Mouse (Mus musculus): ENCODE data around the gene Stk16. TPM values are rescaled to one million over a fixed set of nuclear protein-coding genes. Genes with fewer than 3 reads are reported as not detected.

The Stk16 gene
- polyA plus RNA-seq, 1 experiment from 2014 or later = 83.1 TPM

GRCm38 (mm10) chr1:75187914-75188483 lies 22.6 kb upstream of the Stk16 start:
- peaks cover 14% of the 10 kb centered on the region for H3K4me1 ChIP-seq (replicated peaks)
- H3K27ac ChIP-seq (ENCODE audit: poor library complexity, severe bottlenecking) = no peak overlapping the region
- H3K4me3 ChIP-seq = no peak overlapping the region
- H3K27me3 ChIP-seq (replicated peaks) = no peaks in the 10 kb centered on the region
- 74% methylated on average over 2 of the region's 2 CpGs for WGBS
- no peak overlapping the region for H3K4me2 ChIP-seq
- H3K9me3 ChIP-seq (replicated peaks) = no peaks in the 10 kb centered on the region
- H3K9ac ChIP-seq = no peak overlapping the region
- peaks cover 53% of the 10 kb centered on the region for H3K36me3 ChIP-seq
- no peak for ATAC-seq (ENCODE audit: insufficient number of reproducible peaks, low FRiP score)

DNA sequence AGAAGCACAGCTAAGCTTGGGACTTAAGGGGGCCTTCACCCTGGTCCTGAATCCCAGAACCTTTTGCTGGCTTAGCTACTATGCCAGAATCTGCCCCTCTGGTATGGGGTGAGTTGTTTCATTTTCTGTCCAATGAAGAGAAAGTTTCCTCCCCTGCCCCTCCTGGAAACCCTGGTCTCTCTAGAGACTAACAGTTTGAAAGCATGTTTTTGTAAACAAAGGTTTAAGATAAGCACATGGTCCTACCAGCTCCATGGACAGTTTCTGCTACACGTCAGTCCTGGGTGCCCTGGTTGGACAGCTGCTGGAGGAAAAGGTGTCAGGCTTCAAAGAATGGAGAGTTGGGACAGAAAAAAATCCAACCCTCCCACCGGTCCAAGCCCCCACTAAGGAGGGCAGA lies 20.1 kb upstream of the Stk16 start:
- Histone ChIP-seq H3K9ac (peak overlapping the region; percentile 87), H3K4me3 (peak overlapping the region; percentile 85), H3K4me1 (replicated peaks) (peaks cover 22% of the 10 kb centered on the region), H3K36me3 (peaks cover 37% of the 10 kb centered on the region), H3K9me3 (replicated peaks) (no peaks in the 10 kb centered on the region), H3K4me2 (peak overlapping the region; percentile 81), H3K27ac (ENCODE audit: poor library complexity, severe bottlenecking) (peak overlapping the region; percentile 28), H3K27me3 (replicated peaks) (no peaks in the 10 kb centered on the region)
- WGBS = 24% methylated on average over 2 of the region's 2 CpGs
- ATAC-seq (ENCODE audit: insufficient number of reproducible peaks, low FRiP score) = peak; percentile 59

GRCm38 (mm10) chr1:75191258-75191621 lies 19.4 kb upstream of the Stk16 start:
- peaks cover 37% of the 10 kb centered on the region for H3K36me3 ChIP-seq
- peak overlapping the region; percentile 61 for H3K27ac ChIP-seq (ENCODE audit: poor library complexity, severe bottlenecking)
- peaks cover 22% of the 10 kb centered on the region for H3K4me1 ChIP-seq (replicated peaks)
- ATAC-seq (ENCODE audit: insufficient number of reproducible peaks, low FRiP score) = no peak
- H3K4me3 ChIP-seq = peak overlapping the region; percentile 85
- 40% methylated on average over 5 of the region's 5 CpGs for WGBS
- H3K4me2 ChIP-seq = peak overlapping the region; percentile 81
- peak overlapping the region; percentile 87 for H3K9ac ChIP-seq
- H3K27me3 ChIP-seq (replicated peaks) = no peaks in the 10 kb centered on the region
- no peaks in the 10 kb centered on the region for H3K9me3 ChIP-seq (replicated peaks)

DNA sequence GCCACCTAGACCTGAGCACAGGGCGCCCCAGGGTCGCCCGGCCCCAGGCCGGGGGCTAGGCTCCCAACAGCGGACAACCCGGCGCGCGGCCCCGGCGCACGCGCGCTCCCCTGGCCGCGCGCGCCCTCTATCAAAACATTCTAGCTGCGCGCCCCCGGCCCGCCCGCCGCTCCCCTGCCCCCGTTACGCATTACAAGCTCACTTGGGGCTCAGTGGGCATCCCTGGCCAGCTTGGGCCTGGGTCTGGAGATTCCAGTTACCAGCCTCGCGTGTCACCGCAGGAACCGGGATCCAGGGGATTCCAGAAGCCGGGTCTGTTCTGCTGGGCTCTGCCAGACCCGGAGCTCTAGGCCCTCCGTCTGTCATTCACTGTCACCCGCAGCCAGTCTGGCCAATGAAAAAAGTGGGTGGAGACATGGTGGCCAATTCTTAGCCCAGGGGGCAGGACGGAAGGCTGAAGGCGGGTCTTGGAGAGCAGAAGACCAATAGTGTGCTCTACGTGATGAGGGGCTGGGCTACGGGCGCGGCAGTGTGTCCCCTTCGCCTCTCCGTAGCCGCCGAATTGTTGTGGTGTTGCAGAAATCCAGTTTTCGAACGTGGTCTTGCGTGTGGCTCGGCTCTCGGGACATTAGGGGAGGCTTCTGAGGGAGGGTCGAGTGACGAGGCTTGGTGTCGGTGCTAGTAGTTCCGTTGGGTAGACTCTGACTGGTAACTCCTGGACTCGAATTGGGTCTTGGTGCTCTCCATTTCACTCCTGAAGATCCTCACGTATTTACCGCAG lies 18.8 kb upstream of the Stk16 start, which contains the start of the genes Ankzf1 and Atg9a:
Gene Ankzf1, plus strand, starts transcription at position 530 of the 781 bp plus-strand sequence.
Gene Atg9a, minus strand, starts transcription at position 575 of the 781 bp plus-strand sequence.
- peaks cover 22% of the 10 kb centered on the region for H3K4me1 ChIP-seq (replicated peaks)
- H3K9me3 ChIP-seq (replicated peaks) = no peaks in the 10 kb centered on the region
- under 1% methylated on average over 56 of the region's 56 CpGs for WGBS
- ATAC-seq (ENCODE audit: insufficient number of reproducible peaks, low FRiP score) = peak; percentile 98
- peak within 1 kb of the TSS; percentile 87 for H3K9ac ChIP-seq
- peak within 1 kb of the TSS; percentile 85 for H3K4me3 ChIP-seq
- H3K36me3 ChIP-seq = peaks cover 37% of the 10 kb centered on the region
- peak within 1 kb of the TSS; percentile 90 for H3K27ac ChIP-seq (ENCODE audit: poor library complexity, severe bottlenecking)
- H3K27me3 ChIP-seq (replicated peaks) = no peaks in the 10 kb centered on the region
- H3K4me2 ChIP-seq = peak within 1 kb of the TSS; percentile 81

- under 1% methylated on average over 19 of the region's 19 CpGs for WGBS
- peak overlapping the region; percentile 85 for H3K4me3 ChIP-seq
- H3K27ac ChIP-seq (ENCODE audit: poor library complexity, severe bottlenecking) = peak overlapping the region; percentile 90
- peaks cover 22% of the 10 kb centered on the region for H3K4me1 ChIP-seq (replicated peaks)
- peak; percentile 65 for ATAC-seq (ENCODE audit: insufficient number of reproducible peaks, low FRiP score)
- H3K4me2 ChIP-seq = peak overlapping the region; percentile 81
- H3K9ac ChIP-seq = peak overlapping the region; percentile 84
- no peaks in the 10 kb centered on the region for H3K9me3 ChIP-seq (replicated peaks)
- no peaks in the 10 kb centered on the region for H3K27me3 ChIP-seq (replicated peaks)
- peaks cover 36% of the 10 kb centered on the region for H3K36me3 ChIP-seq
Measured at GRCm38 (mm10) chr1:75192452-75192851, 18.2 kb upstream of the Stk16 start.

DNA sequence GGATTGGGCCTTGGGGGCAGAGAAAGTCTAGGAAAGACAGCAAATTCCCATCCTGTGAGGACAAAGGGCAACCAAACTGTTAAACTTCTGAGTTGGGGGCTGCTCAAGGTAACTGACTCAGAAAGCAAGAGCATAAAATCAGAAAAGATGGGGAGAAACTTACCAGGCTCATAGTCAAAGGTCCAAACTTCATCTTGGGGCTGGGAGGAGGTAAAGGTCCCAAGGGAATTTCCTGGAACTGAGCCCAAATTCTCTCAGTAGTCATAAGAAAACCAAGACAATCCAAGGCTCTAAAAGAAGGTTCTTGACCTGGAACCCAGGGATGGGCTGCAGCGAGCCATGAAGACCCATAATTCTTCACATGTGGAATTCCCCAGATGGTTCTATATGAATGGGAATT lies 9.4 kb upstream of the Stk16 start:
- 79% methylated on average over 1 of the region's 1 CpGs for WGBS
- ATAC-seq (ENCODE audit: insufficient number of reproducible peaks, low FRiP score) = no peak
- Histone ChIP-seq H3K9ac (no peak overlapping the region), H3K4me2 (no peak overlapping the region), H3K36me3 (peaks cover 41% of the 10 kb centered on the region), H3K4me1 (replicated peaks) (no peaks in the 10 kb centered on the region), H3K27ac (ENCODE audit: poor library complexity, severe bottlenecking) (no peak overlapping the region), H3K27me3 (replicated peaks) (no peaks in the 10 kb centered on the region), H3K4me3 (no peak overlapping the region), H3K9me3 (replicated peaks) (no peaks in the 10 kb centered on the region)

- Histone ChIP-seq H3K4me2 (peak overlapping the region; percentile 69), H3K27me3 (replicated peaks) (peaks cover 16% of the 10 kb centered on the region), H3K4me1 (replicated peaks) (peaks cover 30% of the 10 kb centered on the region), H3K27ac (ENCODE audit: poor library complexity, severe bottlenecking) (no peak overlapping the region), H3K36me3 (peaks cover 23% of the 10 kb centered on the region), H3K4me3 (peak overlapping the region; percentile 51), H3K9ac (peak overlapping the region; percentile 69), H3K9me3 (replicated peaks) (no peaks in the 10 kb centered on the region)
- WGBS = 12% methylated on average over 34 of the region's 34 CpGs
- no peak for ATAC-seq (ENCODE audit: insufficient number of reproducible peaks, low FRiP score)
Measured at GRCm38 (mm10) chr1:75208967-75209678, 1.5 kb upstream of the Stk16 start.

DNA sequence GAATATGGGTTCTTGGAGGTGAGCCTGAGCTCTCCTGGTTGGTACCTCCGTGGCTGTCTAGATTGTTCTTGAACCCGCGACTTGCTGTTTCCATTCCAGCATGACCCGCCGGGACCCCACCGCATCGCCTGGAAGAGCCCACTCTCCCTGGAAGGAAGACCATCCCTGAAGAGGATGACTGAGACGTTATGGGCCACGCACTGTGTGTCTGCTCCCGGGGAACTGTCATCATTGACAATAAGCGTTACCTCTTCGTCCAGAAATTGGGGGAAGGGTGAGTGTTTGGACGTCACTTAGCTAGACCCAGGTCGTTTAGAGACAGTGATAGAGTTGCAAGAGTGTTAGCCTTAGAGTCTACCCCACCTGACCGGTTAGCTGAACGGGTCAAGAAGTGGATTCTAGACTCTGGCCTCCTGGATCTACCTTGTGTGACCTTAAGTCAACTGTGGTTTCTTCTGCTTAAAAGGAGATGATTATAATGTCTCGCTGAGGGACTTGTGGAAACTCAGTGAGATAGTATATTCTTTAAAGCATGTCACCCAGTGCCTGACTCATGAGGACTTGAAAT lies 587 bp downstream of the Stk16 start:
- Histone ChIP-seq H3K9ac (peak overlapping the region; percentile 94), H3K4me1 (replicated peaks) (peaks cover 30% of the 10 kb centered on the region), H3K9me3 (replicated peaks) (no peaks in the 10 kb centered on the region), H3K27me3 (replicated peaks) (peaks cover 21% of the 10 kb centered on the region), H3K27ac (ENCODE audit: poor library complexity, severe bottlenecking) (peak overlapping the region; percentile 4; the same call in 1 of the 2 replicates), H3K4me3 (peak overlapping the region; percentile 83), H3K4me2 (peak overlapping the region; percentile 92), H3K36me3 (peaks cover 44% of the 10 kb centered on the region)
- ATAC-seq (ENCODE audit: insufficient number of reproducible peaks, low FRiP score) = no peak
- 11% methylated on average over 17 of the region's 17 CpGs for WGBS

DNA sequence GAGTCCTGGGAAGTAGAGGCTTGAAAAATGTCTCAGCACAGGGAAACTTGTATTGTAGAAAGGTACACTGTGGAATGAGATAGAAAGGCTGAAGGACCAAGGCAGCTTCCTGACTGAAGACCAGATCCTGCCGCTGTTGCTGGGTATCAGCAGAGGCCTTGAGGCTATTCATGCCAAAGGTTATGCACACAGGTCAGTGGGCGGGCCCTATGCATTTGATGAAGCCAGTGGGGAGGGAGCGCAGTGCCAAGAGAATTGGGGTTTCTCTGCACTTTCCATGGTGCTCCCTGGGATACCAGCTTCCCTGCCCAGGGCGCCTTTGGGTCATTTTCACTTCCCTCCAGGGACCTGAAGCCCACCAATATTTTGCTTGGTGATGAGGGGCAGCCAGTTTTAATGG lies 1.9 kb downstream of the Stk16 start:
- Histone ChIP-seq H3K36me3 (peaks cover 45% of the 10 kb centered on the region), H3K4me1 (replicated peaks) (peaks cover 32% of the 10 kb centered on the region), H3K9ac (no peak overlapping the region), H3K27me3 (replicated peaks) (peaks cover 34% of the 10 kb centered on the region), H3K4me2 (no peak overlapping the region), H3K4me3 (no peak overlapping the region), H3K27ac (ENCODE audit: poor library complexity, severe bottlenecking) (no peak overlapping the region), H3K9me3 (replicated peaks) (no peaks in the 10 kb centered on the region)
- 91% methylated on average over 4 of the region's 4 CpGs for WGBS
- ATAC-seq (ENCODE audit: insufficient number of reproducible peaks, low FRiP score) = no peak

- no peak overlapping the region for H3K9ac ChIP-seq
- WGBS = 80% methylated on average over 7 of the region's 7 CpGs
- no peak overlapping the region for H3K4me3 ChIP-seq
- H3K4me2 ChIP-seq = no peak overlapping the region
- peaks cover 45% of the 10 kb centered on the region for H3K36me3 ChIP-seq
- H3K27me3 ChIP-seq (replicated peaks) = peaks cover 40% of the 10 kb centered on the region
- H3K9me3 ChIP-seq (replicated peaks) = no peaks in the 10 kb centered on the region
- ATAC-seq (ENCODE audit: insufficient number of reproducible peaks, low FRiP score) = no peak
- peaks cover 37% of the 10 kb centered on the region for H3K4me1 ChIP-seq (replicated peaks)
- no peak overlapping the region for H3K27ac ChIP-seq (ENCODE audit: poor library complexity, severe bottlenecking)
Measured at GRCm38 (mm10) chr1:75213096-75213495, 2.5 kb downstream of the Stk16 start.

GRCm38 (mm10) chr1:75214442-75214841 lies 3.8 kb downstream of the Stk16 start:
- WGBS = 72% methylated on average over 2 of the region's 2 CpGs
- H3K9ac ChIP-seq = no peak overlapping the region
- peaks cover 36% of the 10 kb centered on the region for H3K27me3 ChIP-seq (replicated peaks)
- no peak overlapping the region for H3K4me3 ChIP-seq
- H3K36me3 ChIP-seq = peaks cover 45% of the 10 kb centered on the region
- peaks cover 41% of the 10 kb centered on the region for H3K4me1 ChIP-seq (replicated peaks)
- no peak for ATAC-seq (ENCODE audit: insufficient number of reproducible peaks, low FRiP score)
- H3K27ac ChIP-seq (ENCODE audit: poor library complexity, severe bottlenecking) = no peak overlapping the region
- no peaks in the 10 kb centered on the region for H3K9me3 ChIP-seq (replicated peaks)
- no peak overlapping the region for H3K4me2 ChIP-seq
